Mouse (Mus musculus): ENCODE data around the gene Gm10801. TPM values are rescaled to one million over a fixed set of nuclear protein-coding genes. Genes with fewer than 3 reads are reported as not detected.
"Not testable (repeated sequence)": the region's sequence is repeated elsewhere in the genome, so short reads cannot be mapped to it uniquely, and the experiment has no call there.

Gene Gm10801
- 0.34 and 0.47 TPM in 2 replicates for polyA plus RNA-seq (2015; fragmentation: Nextera tagmentation; extraction: Ambion mirVana)

GRCm38 (mm10) chr2:98661937-98662336 lies at the start of gene Gm10801:
Gene Gm10801, plus strand, starts transcription at chr2:98662237.
- H3K36me3 ChIP-seq; H3K9me3 ChIP-seq; H3K4me3 ChIP-seq; ATAC-seq (ENCODE audit: low FRiP score, low read depth); H3K4me2 ChIP-seq; H3K27me3 ChIP-seq; H3K27ac ChIP-seq (replicated peaks); H3K4me1 ChIP-seq (replicated peaks); H3K9ac ChIP-seq: not testable (repeated sequence)
- 78% methylated on average over 4 of the region's 5 CpGs for WGBS

DNA sequence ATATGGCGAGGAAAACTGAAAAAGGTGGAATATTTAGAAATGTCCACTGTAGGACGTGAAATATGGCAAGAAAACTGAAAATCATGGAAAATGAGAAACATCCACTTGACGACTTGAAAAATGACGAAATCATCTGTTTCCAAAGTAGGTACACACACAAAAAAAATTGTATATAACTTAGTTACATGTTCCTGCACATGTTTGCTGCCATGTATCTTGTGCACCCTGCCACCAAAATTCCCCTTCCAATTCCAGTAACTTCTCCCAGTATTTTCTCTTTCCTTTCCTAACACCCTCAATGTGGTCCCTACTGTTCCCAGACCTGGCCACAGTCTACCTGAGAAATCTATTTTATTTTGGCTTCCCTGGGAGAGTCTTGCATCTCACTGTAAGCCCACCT lies 5.2 kb downstream of the Gm10801 start, which contains the start of gene Gm10800:
TSS of gene Gm10800 (minus strand) at position 101 of the 400 bp plus-strand sequence.
- WGBS = 84% methylated on average over 4 of the region's 4 CpGs

DNA sequence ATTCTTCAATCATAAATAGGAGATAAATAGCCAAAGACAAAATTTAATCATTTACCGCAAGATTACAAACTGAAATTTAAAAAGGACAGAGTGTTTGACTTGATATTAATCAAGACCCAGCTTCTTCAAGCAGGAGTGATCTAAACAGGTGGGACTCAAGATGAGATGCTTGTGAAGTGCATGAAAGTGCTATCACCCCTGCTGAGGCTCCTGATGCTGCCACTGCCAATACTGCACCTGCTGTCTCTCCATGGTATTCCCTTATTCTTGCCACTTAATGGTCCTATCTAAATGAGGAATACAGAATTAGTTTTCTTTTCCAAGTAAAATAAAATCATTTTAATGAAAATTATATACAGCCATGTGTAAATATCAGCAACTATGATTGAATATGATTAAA lies 35.5 kb downstream of the Gm10801 start:
- H3K4me3 ChIP-seq = no peak overlapping the region

More for the DNA sequence above, 5.2 kb downstream of the Gm10801 start, which contains the start of gene Gm10800:
- H3K27ac ChIP-seq (replicated peaks); ATAC-seq (ENCODE audit: low FRiP score, low read depth); H3K4me3 ChIP-seq; H3K27me3 ChIP-seq; H3K9me3 ChIP-seq; H3K9ac ChIP-seq; H3K36me3 ChIP-seq; H3K4me1 ChIP-seq (replicated peaks); H3K4me2 ChIP-seq: not testable (repeated sequence)

More for the DNA sequence above, 35.5 kb downstream of the Gm10801 start:
- Histone ChIP-seq H3K9ac (no peak overlapping the region), H3K9me3 (no peaks in the 10 kb centered on the region), H3K4me2 (no peak overlapping the region), H3K4me1 (replicated peaks) (no peaks in the 10 kb centered on the region), H3K36me3 (no peaks in the 10 kb centered on the region), H3K27me3 (no peaks in the 10 kb centered on the region), H3K27ac (replicated peaks) (no peak overlapping the region)
- 92% methylated on average over 1 of the region's 1 CpGs for WGBS
- no peak for ATAC-seq (ENCODE audit: low FRiP score, low read depth)

Other genes starting within 250 kb of the Gm10801 start
- 1.6 and 2.0 TPM in 2 replicates for gene Gm10800, start 5.1 kb downstream of the Gm10801 start, polyA plus RNA-seq (2015; fragmentation: Nextera tagmentation; extraction: Ambion mirVana)

Measured in hindbrain, embryonic 15.5 days (tissue).